Mouse (Mus musculus) CH12F3 (cell line): ENCODE data around the gene Fbxl8.

Experiments
- in situ Hi-C: fragments of 300-500 bp; cut with MboI; formaldehyde crosslinking; loops from 2 replicates; pipeline ENCODE4 v1.14.3; 2020; ENCODE audit warnings: low sequenced_read_pairs

Fbxl8 gene

DNA sequence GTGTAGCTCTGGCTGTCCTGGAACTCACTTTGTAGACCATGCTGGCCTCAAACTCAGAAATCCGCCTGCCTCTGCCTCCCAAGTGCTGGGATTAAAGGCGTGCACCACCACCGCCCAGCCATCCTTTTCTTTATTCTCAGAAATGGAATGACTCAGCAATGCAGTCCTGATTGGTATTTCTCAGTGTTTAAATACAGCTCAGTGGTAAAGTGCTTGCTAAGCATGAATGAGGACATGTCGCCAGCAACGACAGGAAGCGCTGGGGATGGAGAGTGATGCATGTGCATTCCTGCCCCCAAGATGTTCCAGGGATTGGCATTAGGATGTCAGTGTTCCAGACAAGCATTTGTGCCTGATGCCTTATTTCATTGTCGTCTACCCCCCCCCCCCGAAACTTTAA, 38.9 kb downstream of the Fbxl8 start:
- in situ Hi-C loops, result no loop called here

DNA sequence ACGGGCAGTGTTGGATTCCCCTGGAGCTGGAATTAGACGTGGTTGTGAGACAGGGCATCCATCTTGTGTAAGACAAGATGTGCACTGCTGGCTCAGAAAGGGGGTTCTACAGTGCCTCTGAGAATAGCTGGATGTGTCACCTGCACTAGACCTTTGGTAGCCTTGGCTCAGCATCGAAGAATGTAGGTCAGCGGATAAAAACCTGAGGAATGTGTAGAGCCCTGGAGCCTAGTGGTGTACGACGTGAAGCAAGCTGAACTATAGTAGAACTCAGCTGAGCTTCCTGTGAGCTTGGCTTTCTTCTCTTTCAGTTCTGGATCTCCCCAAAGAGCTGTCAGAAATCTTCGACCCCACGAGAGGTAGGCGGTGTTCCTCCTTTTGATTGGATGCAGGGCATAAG, 39.4 kb downstream of the Fbxl8 start:
- in situ Hi-C loops, result no loop called here

DNA sequence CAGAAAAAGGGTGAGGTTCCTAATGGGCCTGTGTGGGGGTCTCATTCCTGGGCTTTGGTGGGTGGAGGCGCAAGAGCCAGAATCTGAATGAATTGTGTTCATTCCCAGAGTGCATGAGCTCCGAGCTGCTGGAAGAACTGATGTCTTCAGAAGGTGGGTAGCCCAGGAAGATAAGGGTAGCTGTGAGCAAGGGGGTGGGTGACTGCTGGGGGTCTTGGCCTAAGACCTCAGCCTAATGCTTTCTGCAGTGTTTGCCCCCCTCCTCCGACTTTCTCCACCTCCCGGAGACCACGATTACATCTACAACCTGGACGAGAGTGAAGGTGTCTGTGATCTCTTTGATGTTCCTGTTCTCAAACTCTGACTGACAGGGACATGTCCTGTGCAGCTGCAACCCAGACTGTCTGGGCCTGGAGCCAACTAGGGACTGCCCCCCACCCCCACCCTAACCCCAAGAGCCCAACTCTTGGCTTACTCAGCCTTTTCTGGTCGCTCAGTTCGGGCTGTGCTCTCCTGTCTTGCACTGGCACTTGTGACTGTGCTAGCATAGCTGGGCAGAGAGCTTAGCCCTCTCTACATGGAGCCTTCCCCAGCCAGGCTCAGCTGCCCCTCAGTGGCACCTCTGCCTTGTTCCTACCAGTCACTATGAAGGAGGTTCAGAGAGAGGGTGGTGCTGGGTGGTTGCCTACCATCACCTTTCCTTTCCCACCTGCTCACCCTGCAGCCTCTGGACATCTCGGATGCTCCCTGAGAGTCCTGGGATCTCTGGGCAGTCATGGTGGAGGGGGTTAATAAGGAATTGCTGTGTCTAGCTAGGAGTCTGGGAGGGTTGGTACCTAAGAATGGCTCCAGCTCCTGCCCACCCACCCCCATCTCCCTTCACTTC, 40.1 kb downstream of the Fbxl8 start:
- in situ Hi-C loops, result no loop called here

DNA sequence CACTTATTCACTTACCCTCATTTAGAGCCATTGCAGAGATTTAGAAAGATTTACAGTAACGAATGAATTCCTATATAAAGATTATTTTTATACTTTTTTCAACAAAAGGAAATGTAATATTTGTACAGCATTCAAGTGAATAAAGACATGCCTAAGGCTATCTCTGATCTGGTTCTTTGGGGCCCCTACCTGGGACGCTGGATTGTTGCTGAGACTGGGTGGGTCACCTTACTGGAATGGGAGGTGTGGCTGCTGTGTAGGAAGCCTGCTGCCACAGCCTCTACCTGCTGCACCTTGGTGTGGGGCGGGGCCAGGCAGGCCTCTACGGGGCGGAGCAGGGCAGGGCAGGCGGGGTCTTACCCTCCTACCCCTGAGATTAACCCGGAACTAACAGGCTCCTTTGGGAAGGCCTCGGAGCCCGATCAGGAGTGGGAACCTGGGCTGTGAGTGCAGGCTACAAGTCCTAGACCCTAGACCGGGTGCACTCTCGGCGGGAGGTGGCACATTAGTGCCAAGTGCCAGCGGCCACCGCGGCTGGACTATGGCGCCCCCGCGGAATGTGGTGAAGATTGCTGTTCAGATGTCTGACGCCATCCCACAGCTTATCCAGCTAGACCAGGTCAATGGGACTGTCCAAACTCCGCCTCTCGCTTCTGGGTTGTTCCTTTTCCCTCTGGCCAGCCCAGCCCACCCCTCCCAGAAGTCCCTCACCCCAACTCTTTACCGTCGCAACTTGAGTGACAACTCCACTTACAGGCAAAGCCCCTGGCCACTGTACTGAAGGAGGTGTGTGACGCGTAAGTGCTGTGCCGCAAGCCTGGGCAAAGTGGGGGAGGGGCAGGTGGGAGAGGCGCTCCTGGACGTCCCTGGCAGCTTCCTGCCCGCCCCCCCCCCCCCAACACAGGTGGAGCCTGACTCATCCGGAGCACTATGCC, 41.0 kb downstream of the Fbxl8 start, which contains the start of gene Elmo3:
Gene Elmo3 (plus strand): TSS at position 391 of the 935 bp plus-strand sequence.
- in situ Hi-C loops, result no loop called here

DNA sequence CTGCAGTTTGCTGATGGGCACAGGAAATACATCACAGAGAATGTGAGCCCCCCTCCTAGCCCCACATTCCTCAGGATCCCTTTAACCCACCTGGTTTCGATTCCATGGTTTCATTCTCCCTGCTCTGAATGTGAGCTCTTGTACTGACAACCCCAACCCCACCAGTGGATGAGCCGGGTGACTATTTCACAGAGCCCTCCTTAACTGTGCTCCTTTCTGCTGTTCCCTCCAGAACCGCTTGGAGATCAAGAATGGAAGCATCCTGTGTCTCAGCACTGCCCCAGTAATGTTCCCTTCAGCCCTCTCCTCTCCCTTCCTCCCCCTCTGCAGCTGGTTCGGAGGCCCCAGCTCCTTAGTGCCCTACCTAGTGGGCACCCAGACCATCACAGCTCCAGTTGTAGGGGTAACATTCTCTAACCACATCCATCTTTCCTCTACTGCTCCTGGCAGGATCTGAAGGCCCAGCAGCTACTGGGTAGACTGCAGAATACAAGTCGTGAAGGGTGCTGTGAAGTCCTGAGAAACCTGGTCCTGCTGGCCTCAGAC, 41.8 kb downstream of the Fbxl8 start:
- in situ Hi-C loops, result no loop called here

DNA sequence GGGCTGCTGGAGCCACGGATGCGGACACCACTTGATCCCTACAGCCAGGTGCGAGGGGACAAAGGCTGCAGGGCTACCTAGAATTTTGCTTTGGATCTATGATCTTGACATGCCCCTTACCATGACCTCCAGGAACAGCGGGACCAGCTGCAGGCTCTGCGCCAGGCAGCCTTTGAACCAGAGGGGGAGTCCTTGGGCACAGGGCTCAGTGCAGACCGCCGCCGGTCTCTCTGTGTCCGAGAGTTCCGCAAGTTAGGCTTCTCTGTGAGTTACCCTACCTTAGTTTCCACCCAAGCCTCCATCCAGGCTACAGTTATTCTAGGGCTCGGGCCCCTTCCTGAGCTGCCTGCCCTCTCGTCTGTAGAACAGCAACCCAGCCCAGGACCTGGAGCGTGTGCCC, 43.2 kb downstream of the Fbxl8 start:
- in situ Hi-C loops, result no loop called here

DNA sequence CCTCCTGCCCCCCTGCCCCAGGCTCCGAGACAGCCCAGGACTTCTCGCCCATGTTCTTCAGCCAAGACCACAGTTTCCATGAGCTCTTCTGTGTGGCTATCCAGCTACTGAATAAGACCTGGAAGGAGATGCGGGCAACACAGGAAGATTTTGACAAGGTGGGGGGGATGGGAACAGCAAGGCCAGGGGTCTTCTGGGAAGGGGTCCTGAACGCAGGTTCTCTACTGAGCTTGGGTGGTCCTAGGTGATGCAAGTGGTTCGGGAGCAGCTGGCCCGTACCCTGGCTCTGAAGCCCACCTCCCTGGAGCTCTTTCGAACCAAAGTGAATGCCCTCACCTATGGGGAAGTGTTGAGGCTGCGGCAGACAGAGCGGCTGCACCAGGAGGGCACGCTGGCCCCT, 44.0 kb downstream of the Fbxl8 start:
- in situ Hi-C loops, result no loop called here

DNA sequence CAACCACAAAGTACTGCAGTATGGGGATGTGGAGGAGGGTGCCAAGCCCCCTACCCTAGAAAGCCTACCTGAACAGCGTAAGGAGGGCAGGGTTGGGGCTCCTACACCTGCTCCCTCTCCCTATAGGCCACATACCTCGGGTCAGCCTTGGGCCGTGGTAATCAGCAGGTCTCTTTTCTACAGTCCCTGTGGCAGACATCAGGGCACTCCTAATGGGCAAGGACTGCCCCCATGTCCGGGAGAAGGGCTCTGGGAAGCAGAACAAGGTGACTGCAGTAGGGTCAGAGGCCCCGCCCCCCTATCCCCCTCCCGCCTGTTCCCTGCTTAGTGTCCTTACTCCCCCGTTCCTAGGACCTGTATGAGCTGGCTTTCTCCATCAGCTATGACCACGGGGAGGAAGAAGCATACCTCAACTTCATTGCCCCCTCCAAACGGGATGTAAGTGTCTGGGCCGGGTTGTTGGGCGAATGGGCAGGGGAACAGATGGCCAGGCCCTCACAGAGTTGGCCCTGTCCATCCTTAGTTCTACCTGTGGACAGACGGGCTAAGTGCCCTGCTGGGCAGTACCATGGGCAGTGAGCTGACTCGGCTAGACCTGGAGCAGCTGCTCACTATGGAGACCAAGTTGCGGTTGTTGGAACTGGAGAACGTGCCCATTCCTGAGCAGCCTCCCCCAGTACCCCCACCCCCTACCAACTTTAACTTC, 44.8 kb downstream of the Fbxl8 start:
- in situ Hi-C loops, result no loop called here

DNA sequence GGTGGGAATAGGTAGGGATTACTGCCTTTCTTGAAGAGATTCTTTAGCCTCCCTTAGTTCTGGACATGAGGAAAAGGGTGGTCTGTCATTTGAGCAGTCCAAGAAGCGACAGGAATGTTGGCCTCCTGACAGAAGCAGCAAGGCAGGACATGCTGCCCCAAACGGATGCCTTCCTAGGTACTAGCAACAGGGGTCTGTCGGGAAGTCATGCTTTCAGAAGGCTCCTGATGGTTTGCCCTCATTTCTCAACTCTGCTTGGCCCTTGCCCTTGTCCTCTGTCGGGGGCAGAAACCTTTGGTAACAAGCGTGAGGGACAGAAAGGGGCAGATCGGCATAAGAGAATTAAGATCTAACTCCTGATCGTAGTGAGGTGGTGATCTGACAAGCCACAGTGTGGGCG, 45.7 kb downstream of the Fbxl8 start:
- in situ Hi-C loops, result no loop called here

DNA sequence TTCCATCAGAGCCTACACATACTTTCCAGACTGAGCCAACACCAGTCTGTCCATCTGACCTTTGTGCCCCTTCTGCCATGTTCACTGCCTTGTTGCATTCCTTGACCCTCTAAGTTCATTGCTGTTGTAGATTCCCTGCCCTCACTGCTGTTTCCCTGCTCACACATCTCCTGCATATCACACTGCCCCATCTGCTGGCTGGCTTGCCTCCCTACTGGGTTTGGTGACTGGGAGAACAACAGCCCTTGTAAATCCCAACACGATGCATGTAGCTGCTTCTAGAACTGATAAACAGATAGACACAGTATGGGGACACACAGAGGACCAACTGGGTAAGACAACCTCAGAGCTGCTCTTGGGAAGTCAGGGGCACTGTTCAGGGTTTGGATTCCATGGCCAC, 47.3 kb downstream of the Fbxl8 start:
- in situ Hi-C loops, result no loop called here

DNA sequence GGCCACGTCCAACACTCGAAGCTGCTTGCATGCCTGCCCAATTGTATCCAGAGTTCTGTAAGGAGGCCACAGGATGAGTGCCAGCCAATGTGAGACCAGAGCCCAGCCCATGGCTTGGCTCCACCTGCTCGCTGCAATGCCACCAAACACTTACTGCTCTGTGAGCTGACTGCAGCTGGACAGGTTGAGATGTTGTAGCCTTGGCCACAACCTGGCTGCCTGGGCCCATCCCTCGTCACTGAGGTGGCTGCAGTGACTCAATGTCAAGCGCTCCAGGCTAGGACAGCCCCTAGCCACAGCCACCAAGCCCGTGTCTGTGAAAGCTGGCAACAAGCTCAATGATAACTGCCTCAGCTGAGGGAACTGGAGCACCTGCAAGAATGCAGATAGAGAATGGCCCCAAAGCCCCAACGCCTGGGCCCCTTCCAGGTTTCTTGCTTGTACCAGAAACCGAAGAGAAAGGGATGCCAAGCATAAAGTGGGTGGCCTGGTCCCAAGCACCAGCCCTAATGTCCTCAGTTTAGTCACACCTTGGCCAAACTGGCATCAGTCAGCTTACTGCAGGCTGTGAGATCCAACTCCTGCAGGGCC, 48.5 kb downstream of the Fbxl8 start:
- in situ Hi-C loops, result no loop called here

DNA sequence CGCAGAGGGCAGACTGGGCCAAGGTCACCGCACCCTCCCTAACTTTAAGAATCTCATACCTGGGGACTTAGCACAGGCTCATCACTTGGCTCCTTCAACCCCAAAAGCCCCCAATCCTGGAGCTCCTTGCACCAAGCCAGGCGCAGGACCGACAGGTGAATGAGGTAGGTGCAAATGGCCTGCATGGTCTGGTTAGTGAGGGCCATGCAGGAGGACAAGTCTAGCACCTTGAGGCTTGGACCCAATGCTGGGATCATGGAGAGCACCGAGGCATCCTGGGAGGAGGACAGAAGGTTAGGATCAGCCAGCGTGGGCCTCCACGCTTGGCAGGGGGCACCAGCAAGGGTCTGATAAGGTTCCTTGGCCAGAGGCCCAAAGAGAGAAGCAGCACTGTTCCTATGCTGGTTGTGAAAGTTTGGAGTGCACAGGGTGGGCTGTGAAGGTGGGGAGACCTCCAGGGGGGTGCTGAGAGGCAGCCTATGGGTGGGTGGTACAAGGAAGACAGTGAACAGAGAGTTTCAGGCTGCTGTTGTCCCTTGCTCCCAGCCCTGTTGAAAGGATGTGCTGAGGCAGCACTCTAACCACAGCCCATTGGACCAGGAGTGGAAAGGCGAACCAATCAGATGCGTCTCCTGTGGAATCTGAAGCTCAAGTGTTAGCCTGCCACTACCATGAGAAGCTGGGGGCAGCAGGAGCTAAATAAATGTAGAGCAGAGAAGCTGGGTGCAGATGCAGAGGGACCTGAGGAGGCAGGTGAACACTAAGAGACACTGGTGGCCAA, 49.4 kb downstream of the Fbxl8 start:
- in situ Hi-C loops, result no loop called here

DNA sequence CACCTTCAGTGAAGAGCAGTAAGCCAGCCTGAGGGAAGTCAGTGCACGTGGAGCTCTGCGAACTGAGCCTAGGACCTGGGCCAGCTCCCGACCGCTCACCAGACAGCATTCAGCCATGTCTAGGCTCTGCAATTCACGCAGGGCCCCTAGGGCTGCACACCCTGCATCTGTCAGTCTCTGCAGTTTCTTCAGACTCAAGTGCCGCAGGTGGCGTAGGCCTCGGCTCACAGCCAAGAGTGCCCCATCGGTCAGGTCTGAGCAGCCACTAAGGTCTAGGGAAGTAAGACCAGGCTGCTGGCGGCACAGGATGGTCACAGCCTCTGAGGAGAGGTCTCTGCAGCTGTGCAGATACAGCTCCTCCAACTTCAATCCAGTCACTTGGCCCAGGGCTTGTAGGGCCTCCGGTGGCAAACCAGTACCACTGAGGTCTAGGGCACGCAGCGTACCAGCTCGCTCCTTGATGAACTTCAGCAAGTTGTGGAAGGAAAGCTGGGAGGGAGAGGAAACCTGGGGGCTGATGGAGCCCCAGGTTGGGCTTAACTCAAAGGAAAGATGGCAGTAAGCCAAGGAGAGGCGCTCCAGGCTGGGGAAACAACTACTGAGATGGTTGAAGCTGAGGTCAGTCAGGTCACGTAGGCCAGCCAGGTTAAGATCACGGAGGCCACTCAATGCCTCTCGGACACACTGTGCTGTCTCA, 50.8 kb downstream of the Fbxl8 start:
- in situ Hi-C loops, result no loop called here

DNA sequence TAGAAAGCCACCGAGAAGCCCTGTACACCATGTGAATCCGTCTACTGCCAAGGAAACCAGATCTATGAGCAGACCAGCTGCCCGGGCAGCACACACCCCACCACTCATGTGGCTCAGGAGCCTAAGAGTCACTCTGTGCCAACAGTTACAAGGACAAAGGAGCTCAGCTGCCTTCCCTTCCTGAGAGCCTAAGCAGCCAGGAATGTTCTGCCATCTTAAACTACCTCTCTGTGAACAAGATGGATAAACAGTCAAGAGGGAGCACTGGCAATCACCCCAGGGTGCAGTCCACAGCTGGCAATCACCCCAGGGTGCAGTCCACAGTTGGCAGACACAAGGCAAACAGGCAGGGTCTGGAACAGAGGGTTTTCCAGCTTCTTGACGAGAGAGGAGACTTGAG, 53.5 kb downstream of the Fbxl8 start:
- in situ Hi-C loops, result no loop called here

DNA sequence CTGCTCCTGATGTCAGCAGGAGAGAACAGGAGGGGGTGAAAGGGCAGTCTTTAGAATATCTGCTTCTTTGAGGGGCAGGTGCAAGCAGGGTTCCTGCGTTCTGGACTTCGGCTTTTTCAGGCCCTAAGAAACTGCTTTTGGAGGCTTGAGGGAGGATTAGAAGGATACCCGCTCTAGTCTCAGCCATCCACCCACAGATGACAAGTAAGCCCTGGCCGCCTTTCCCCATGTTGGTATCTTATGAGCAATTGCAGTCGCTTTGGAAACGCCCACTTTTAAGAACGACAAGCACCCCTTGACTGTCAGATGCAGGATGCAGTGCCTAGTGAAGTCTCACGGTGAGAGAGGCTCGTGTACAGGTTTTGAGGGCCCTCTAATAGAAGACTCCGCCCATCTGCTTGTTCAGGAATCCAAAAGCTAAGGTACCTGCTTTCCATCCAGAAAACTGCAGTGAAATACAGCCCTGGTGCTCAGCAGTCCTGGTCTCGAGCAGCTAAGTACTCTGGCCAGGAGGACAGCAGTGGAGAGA, 54.3 kb downstream of the Fbxl8 start:
- in situ Hi-C loops, result no loop called here
